Mouse (Mus musculus) right cerebral cortex, adult 2 months (tissue): ENCODE measurements at regions not wholly inside any gene's neighbourhood (a gene's known extent, or its start where the extent isn't known, plus 50 kb on each side); places are given as distances from the start of the nearest gene placed in this dataset.
A peak's percentile ranks its signal among the peaks of the same experiment; 100 is the strongest.

Source experiments
- DNase-seq, 2 experiments: peaks; one replicate each; pipeline ENCODE4 v3.0.0; 2021 to 2022; ENCODE audit warnings: low spot score in 2 of 2

GRCm38 (mm10) chr13:90376207-90376606 is 286.8 kb upstream of the Xrcc4 start:
- DNase-seq: no peak

GRCm38 (mm10) chr13:90371415-90372150 is 282.2 kb upstream of the Xrcc4 start:
- no peak for DNase-seq

GRCm38 (mm10) chr13:90370746-90371414 is 281.5 kb upstream of the Xrcc4 start:
- no peak for DNase-seq

- peak in 1 of 2 experiments; percentile 5 for DNase-seq
Observed at GRCm38 (mm10) chr13:90364518-90365027, 275.2 kb upstream of the Xrcc4 start.

- no peak for DNase-seq
Observed at GRCm38 (mm10) chr13:90359861-90360601, 270.6 kb upstream of the Xrcc4 start.

- no peak for DNase-seq
Observed at GRCm38 (mm10) chr13:90358149-90358548, 268.7 kb upstream of the Xrcc4 start.

GRCm38 (mm10) chr13:90355602-90356001 is 266.2 kb upstream of the Xrcc4 start:
- DNase-seq: no peak

GRCm38 (mm10) chr13:90342823-90343222 is 253.4 kb upstream of the Xrcc4 start:
- DNase-seq: no peak

GRCm38 (mm10) chr13:90341597-90342212 is 252.3 kb upstream of the Xrcc4 start:
- DNase-seq: no peak

- no peak for DNase-seq
Observed at GRCm38 (mm10) chr13:90340647-90341160, 251.3 kb upstream of the Xrcc4 start.

GRCm38 (mm10) chr13:90337591-90337990 is 248.2 kb upstream of the Xrcc4 start:
- no peak for DNase-seq

- DNase-seq: no peak
Observed at GRCm38 (mm10) chr13:90335741-90336037, 246.3 kb upstream of the Xrcc4 start.

GRCm38 (mm10) chr13:90334934-90335740 is 245.7 kb upstream of the Xrcc4 start:
- no peak for DNase-seq

GRCm38 (mm10) chr13:90334286-90334685 is 244.9 kb upstream of the Xrcc4 start:
- no peak for DNase-seq

- DNase-seq: peak in 1 of 2 experiments; percentile 12
Observed at GRCm38 (mm10) chr13:90325226-90325625, 235.8 kb upstream of the Xrcc4 start.

GRCm38 (mm10) chr13:90313209-90313978 is 224.0 kb upstream of the Xrcc4 start:
- no peak for DNase-seq

GRCm38 (mm10) chr13:90310482-90310881 is 221.1 kb upstream of the Xrcc4 start:
- DNase-seq: no peak

GRCm38 (mm10) chr13:90300481-90300880 is 211.1 kb upstream of the Xrcc4 start:
- DNase-seq: no peak

- DNase-seq: no peak
Observed at GRCm38 (mm10) chr13:90294648-90295007, 205.2 kb upstream of the Xrcc4 start.
